Mouse (Mus musculus) lung, postnatal 0 days (tissue): Measurements from ENCODE around the gene Agbl2.

Experiments used
- CTCF ChIP-seq: IDR thresholded peaks from 2 replicates; pipeline ENCODE4 v1.5.1; 2016; ENCODE audit warnings: antibody characterized with exemption, mild to moderate bottlenecking
- EP300 ChIP-seq: IDR thresholded peaks from 2 replicates; pipeline ENCODE4 v1.6.1; 2016; ENCODE audit warnings: antibody characterized with exemption, mild to moderate bottlenecking, control low read depth

- TF ChIP-seq CTCF (peak; percentile 20; the same call in 1 of the 2 replicates), EP300 (no peak)
These were observed 64.0 kb downstream of the Agbl2 start for GRCm38 (mm10) chr2:90846597-90846954.
